10 mouse cellular contexts compared by ENCODE assay signal in the genomic region with DNA sequence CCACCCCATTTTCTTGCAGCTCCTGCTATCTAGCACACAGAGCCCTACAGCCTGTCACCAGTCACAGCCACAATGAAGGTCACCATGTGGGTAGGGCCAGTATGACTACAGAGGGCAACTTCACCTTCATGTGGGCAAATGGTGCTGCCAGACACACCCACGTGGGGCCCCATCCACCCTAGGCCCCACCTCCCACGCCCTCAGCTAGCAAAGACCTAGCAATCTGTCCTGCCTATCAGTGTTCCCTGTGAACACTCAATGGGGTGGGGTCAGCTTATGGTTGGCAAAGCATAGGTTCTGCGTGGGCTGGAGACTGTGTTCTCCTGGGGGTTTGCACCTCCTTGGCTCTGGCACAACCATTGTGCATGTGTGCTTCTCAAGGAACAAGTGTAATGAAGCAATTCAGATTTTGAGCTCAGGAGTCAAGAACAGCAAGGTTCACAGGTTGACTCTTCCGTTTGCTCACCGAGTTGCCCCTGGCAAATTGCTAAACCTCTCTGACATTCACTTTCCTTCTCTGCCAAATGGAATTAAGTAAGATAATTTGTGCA. TPM values are rescaled to one million over a fixed set of nuclear protein-coding genes. Genes with fewer than 3 reads are reported as not detected.
DNase-seq lines count a peak whose midpoint lies in the region; ATAC-seq and TF ChIP-seq lines count a peak whose summit lies in the region.
"Had no signal": no experiment of that assay in that cellular context is flagged by ENCODE, and none has a peak within 500 bp of the region (broad histone marks: within the 10 kb centered on the region; RNA-seq: fewer than 3 reads in every experiment).

No protein-coding gene starts in this region.

- H3K4me1 ChIP-seq in heart, adult 2 months (ENCODE audit: control insufficient read depth, insufficient read depth, low read length), result peaks cover 72% of the 10 kb centered on the region
- peaks cover 83% of the 10 kb centered on the region for H3K4me1 ChIP-seq in liver, embryonic 16.5 days (ENCODE audit: control insufficient read depth, low read depth, low read length)
- H3K4me1 ChIP-seq in hindbrain, postnatal 0 days (ENCODE audit: insufficient read depth, low read length), result no peaks in the 10 kb centered on the region

- 0 out of 2 replicates have a peak overlapping the region, but pooled peaks have one; percentile 21 for H3K9ac ChIP-seq in heart, adult 2 months (ENCODE audit: low read depth, low read length)
- H3K9ac ChIP-seq in liver, embryonic 16.5 days (ENCODE audit: low read depth, low read length), result no peak overlapping the region
- H3K9ac ChIP-seq in hindbrain, postnatal 0 days (replicated peaks; ENCODE audit: low read length), result no peak overlapping the region
- H3K9ac ChIP-seq: embryonic facial prominence, embryonic 13.5 days had no signal

- no peak for TF ChIP-seq EP300 in heart, adult 2 months (IDR thresholded peaks at IDR 0.05; ENCODE audit: insufficient read depth, low read depth, low read length)

- H3K4me2 ChIP-seq in liver, embryonic 16.5 days (ENCODE audit: low read depth, low read length), result 0 out of 2 replicates have a peak overlapping the region, but pooled peaks have one; percentile 7
- H3K4me2 ChIP-seq in hindbrain, postnatal 0 days (ENCODE audit: low read depth, low read length), result no peak overlapping the region
- H3K4me2 ChIP-seq: embryonic facial prominence, embryonic 13.5 days had no signal

- 53% methylated on average over 5 of the region's 5 CpGs for WGBS in heart, adult 2 months
- 41% methylated on average over 5 of the region's 5 CpGs for WGBS in liver, embryonic 16.5 days (ENCODE audit: insufficient replicate concordance)
- WGBS in hindbrain, postnatal 0 days, result 76% methylated on average over 5 of the region's 5 CpGs

- H3K27me3 ChIP-seq in heart, adult 2 months (ENCODE audit: control insufficient read depth, insufficient read depth, low read length), result no peaks in the 10 kb centered on the region
- H3K27me3 ChIP-seq in liver, embryonic 16.5 days (ENCODE audit: control insufficient read depth, insufficient read depth, low read depth, low read length), result no peaks in the 10 kb centered on the region
- no peaks in the 10 kb centered on the region for H3K27me3 ChIP-seq in hindbrain, postnatal 0 days (ENCODE audit: insufficient read depth, low read length)
- H3K27me3 ChIP-seq: CH12.LX; embryonic facial prominence, embryonic 13.5 days had no signal

- peaks cover 77% of the 10 kb centered on the region for H3K36me3 ChIP-seq in heart, adult 2 months (ENCODE audit: control insufficient read depth, insufficient read depth, low read length)
- no peaks in the 10 kb centered on the region; the same call in 1 of the 2 replicates for H3K36me3 ChIP-seq in liver, embryonic 16.5 days (ENCODE audit: control insufficient read depth, insufficient read depth)
- no peaks in the 10 kb centered on the region for H3K36me3 ChIP-seq in hindbrain, postnatal 0 days (ENCODE audit: insufficient read depth, low read length)

- TF ChIP-seq POLR2A in heart, adult 2 months (IDR thresholded peaks at IDR 0.05; ENCODE audit: insufficient read depth, low read depth, low read length), result no peak

- H3K27ac ChIP-seq in heart, adult 2 months, result peak overlapping the region; percentile 84
- peak overlapping the region; percentile 43 for H3K27ac ChIP-seq in liver, embryonic 16.5 days (ENCODE audit: low read length)
- no peak overlapping the region for H3K27ac ChIP-seq in hindbrain, postnatal 0 days
- H3K27ac ChIP-seq: embryonic facial prominence, embryonic 13.5 days had no signal

- no peak for TF ChIP-seq CTCF in heart, adult 2 months (IDR thresholded peaks at IDR 0.05)
- TF ChIP-seq CTCF in hindbrain, postnatal 0 days (IDR thresholded peaks at IDR 0.05; ENCODE audit: low read depth), result no peak

- no peaks in the 10 kb centered on the region; the same call in 1 of the 2 replicates for H3K9me3 ChIP-seq in liver, embryonic 16.5 days (replicated peaks; ENCODE audit: control insufficient read depth, low read length)
- H3K9me3 ChIP-seq in hindbrain, postnatal 0 days (ENCODE audit: low read length), result no peaks in the 10 kb centered on the region
- H3K9me3 ChIP-seq: embryonic facial prominence, embryonic 13.5 days had no signal

- intact Hi-C loops in heart, adult 2 months (cut with DNase I), result no loop called here
- intact Hi-C loops in heart, postnatal 25 days (cut with DNase I), result no loop called here

- 0 out of 2 replicates have a peak, but pooled peaks have one; percentile 32 for ATAC-seq in erythroblast, adult 5-6 weeks (replicated peaks; ENCODE audit: low FRiP score, poor library complexity, severe bottlenecking)
- ATAC-seq in liver, embryonic 16.5 days (ENCODE audit: low read depth), result peak; percentile 42
- ATAC-seq in hindbrain, postnatal 0 days, result no peak

- peaks cover 11% of the 10 kb centered on the region for H3K79me2 ChIP-seq in heart, adult 2 months (replicated peaks; ENCODE audit: control insufficient read depth, insufficient read depth, low read length)

- H3K4me3 ChIP-seq in heart, adult 2 months, result no peak overlapping the region
- H3K4me3 ChIP-seq in liver, embryonic 16.5 days (ENCODE audit: low read depth, low read length), result no peak overlapping the region
- H3K4me3 ChIP-seq in hindbrain, postnatal 0 days (ENCODE audit: low read length), result no peak overlapping the region
- H3K4me3 ChIP-seq: embryonic facial prominence, embryonic 13.5 days had no signal

- DNase-seq in heart, adult 2 months, result no peak
- no peak for DNase-seq in heart, postnatal 25 days (ENCODE audit: low spot score)
- peak; percentile 64 for DNase-seq in CD4-positive helper T cell, adult 2 months (ENCODE audit: low read depth, low spot score)
- no peak for DNase-seq in frontal cortex, postnatal 25 days (ENCODE audit: low spot score in 2 of 2)
- DNase-seq in layer of hippocampus, postnatal 10 days (ENCODE audit: low spot score in 2 of 2), result no peak
- no peak for DNase-seq in hindbrain, postnatal 0 days (ENCODE audit: low spot score)

RNA-seq across cellular contexts. Expression of gene Dhrs3, which starts 9.0 kb away (rescaled TPM):
- total RNA-seq in heart, adult 2 months (2021), result 100 to 1,000 TPM; 139 to 143 TPM
- 113 and 144 TPM in 2 replicates for polyA plus RNA-seq in heart, adult 2 months (2012; rRNA removed)
- 100 to 1,000 TPM; 112 to 126 TPM for total RNA-seq in heart, postnatal 25 days (2021)
- 13.6 and 14.4 TPM in 2 replicates for total RNA-seq in erythroblast, adult 5-6 weeks (2015; ENCODE audit: low replicate concordance)
- 10.3 and 16.5 TPM in 2 replicates for total RNA-seq in erythroblast, adult 5-6 weeks (2017; ENCODE audit: low replicate concordance)
- polyA plus RNA-seq in liver, embryonic 16.5 days (2015; fragmentation: Nextera tagmentation; extraction: Ambion mirVana), result 35.3 and 39.2 TPM in 2 replicates
- 10 to 100 TPM; 23.2 to 23.3 TPM for total RNA-seq in layer of hippocampus, postnatal 10 days (2021)
- total RNA-seq in hindbrain, postnatal 0 days (2014; rRNA removed), result 35.5 and 40.1 TPM in 2 replicates
- polyA plus RNA-seq in hindbrain, postnatal 0 days (2015; fragmentation: Nextera tagmentation; extraction: Ambion mirVana), result 51.8 and 59.8 TPM in 2 replicates
